Mouse (Mus musculus) bone marrow macrophage, adult 2 months (primary cell): ENCODE measurements around the gene Rfx3.

Experiments used
- CTCF ChIP-seq: IDR thresholded peaks from 2 replicates; pipeline ENCODE4 v1.5.1; 2012; ENCODE audit warnings: low read depth, mild to moderate bottlenecking, low read length, moderate library complexity
- POLR2A ChIP-seq: IDR thresholded peaks from 2 replicates; pipeline ENCODE4 v1.6.1; 2012; ENCODE audit warnings: mild to moderate bottlenecking, low read depth, low read length, borderline replicate concordance

DNA sequence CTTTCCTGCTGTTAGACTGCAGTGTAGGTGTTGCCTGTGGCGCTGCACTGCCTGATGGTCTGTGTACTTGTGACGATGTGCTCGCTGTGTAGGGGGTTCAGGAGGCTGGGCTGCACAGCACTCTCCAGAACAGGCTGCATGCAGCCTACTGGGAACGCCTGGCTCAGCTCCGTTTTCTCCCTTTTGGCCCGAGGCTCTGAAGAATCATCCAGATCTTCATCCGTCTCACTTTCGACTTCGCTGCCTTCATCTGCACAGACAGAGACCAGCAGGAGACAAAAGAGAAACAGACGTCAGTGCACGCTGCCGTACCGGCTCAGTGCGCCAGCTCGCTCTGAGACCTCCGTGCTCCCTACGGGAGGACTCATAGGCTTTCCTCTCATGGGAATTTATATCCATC is 242.5 kb downstream of the Rfx3 start:
- TF ChIP-seq CTCF = no peak
- TF ChIP-seq POLR2A = no peak
